Mouse (Mus musculus) CH12.LX (cell line): Measurements from ENCODE around the gene Tspan14. TPM values are rescaled to one million over a fixed set of nuclear protein-coding genes. Genes with fewer than 3 reads are reported as not detected.

Source experiments
- DNase-seq: peaks from one replicate; pipeline ENCODE4 v3.0.0-alpha.2; 2013; ENCODE audit errors: extremely low read depth
- H3K27ac ChIP-seq: 2 replicates; pipeline ENCODE4 v1.5.1; 2012; ENCODE audit warnings: low read depth, mild to moderate bottlenecking, control low read depth, moderate library complexity; ENCODE audit not compliant: insufficient read depth
- H3K27me3 ChIP-seq: replicated peaks from 2 replicates; pipeline ENCODE3; 2012; ENCODE audit warnings: inconsistent platforms
- H3K36me3 ChIP-seq, 2 experiments: replicated peaks in 1 of 2; 2 replicates each; pipeline versions ENCODE3 to v1.6.1; 2012; ENCODE audit warnings: inconsistent platforms in 1 of 2, low read length in 1 of 2, mild to moderate bottlenecking in 1 of 2, mixed read lengths in 1 of 2, moderate library complexity in 1 of 2; ENCODE audit not compliant: control insufficient read depth in 1 of 2, insufficient read depth in 1 of 2
- H3K4me1 ChIP-seq, 2 experiments: 2 replicates each; pipeline ENCODE4 v1.6.1; 2012; ENCODE audit warnings: inconsistent platforms in 1 of 2, moderate library complexity in 1 of 2; ENCODE audit not compliant: insufficient read depth in 2 of 2, control insufficient read depth in 1 of 2
- H3K4me2 ChIP-seq: 2 replicates; pipeline ENCODE4 v1.6.1; 2012; ENCODE audit warnings: low read depth, mild to moderate bottlenecking, control low read depth; ENCODE audit not compliant: poor library complexity, insufficient read depth, severe bottlenecking
- H3K4me3 ChIP-seq, 3 experiments: fragments of 150-350 bp in 1 of 3; sonication (generic) in 1 of 3; replicated peaks in 1 of 3; 2 replicates each; pipeline versions ENCODE3 to v1.5.1; 2011 to 2012; ENCODE audit warnings: low read depth in 2 of 3, low read length in 2 of 3, mild to moderate bottlenecking in 2 of 3, moderate library complexity in 2 of 3, control low read depth in 1 of 3, improper control_type of control experiment in 1 of 3, inconsistent platforms in 1 of 3, mixed read lengths in 1 of 3; ENCODE audit not compliant: poor library complexity in 1 of 3
- H3K79me2 ChIP-seq: replicated peaks from 2 replicates; pipeline ENCODE4 v1.6.1; 2012; ENCODE audit warnings: mild to moderate bottlenecking, moderate library complexity; ENCODE audit not compliant: control insufficient read depth, poor library complexity, insufficient read depth, severe bottlenecking; ENCODE audit errors: extremely low read depth
- H3K9ac ChIP-seq: 2 replicates; pipeline ENCODE4 v1.6.1; 2012; ENCODE audit warnings: low read depth, mild to moderate bottlenecking, control low read depth, moderate library complexity; ENCODE audit not compliant: insufficient read depth
- H3K9me3 ChIP-seq: replicated peaks from 2 replicates; pipeline ENCODE3; 2012; ENCODE audit warnings: low read length, inconsistent platforms, mixed read lengths
- BHLHE40 ChIP-seq: IDR thresholded peaks from 2 replicates; pipeline ENCODE4 v1.6.1; 2011; ENCODE audit warnings: mild to moderate bottlenecking, low read depth, low read length, improper control_type of control experiment
- CTCF ChIP-seq, 2 experiments: IDR thresholded peaks in 1 of 2; conservative IDR thresholded peaks in 1 of 2; 2 replicates each; pipeline ENCODE4 v1.5.1; 2011 to 2012; ENCODE audit warnings: low read depth in 2 of 2, low read length in 2 of 2, improper control_type of control experiment in 1 of 2, inconsistent platforms in 1 of 2, mild to moderate bottlenecking in 1 of 2, moderate library complexity in 1 of 2
- ELF1 ChIP-seq: IDR thresholded peaks from 2 replicates; pipeline ENCODE4 v1.6.1; 2014; ENCODE audit warnings: low read depth, mild to moderate bottlenecking, inconsistent platforms, low read length, improper control_type of control experiment
- EP300 ChIP-seq: IDR thresholded peaks from 2 replicates; pipeline ENCODE4 v1.6.1; 2011; ENCODE audit warnings: low read length, improper control_type of control experiment
- GABPA ChIP-seq: IDR thresholded peaks from 2 replicates; pipeline ENCODE4 v1.6.1; 2012; ENCODE audit warnings: low read depth, low read length, improper control_type of control experiment, inconsistent platforms; ENCODE audit not compliant: insufficient replicate concordance
- HCFC1 ChIP-seq: IDR thresholded peaks from 2 replicates; pipeline ENCODE4 v1.6.1; 2012; ENCODE audit warnings: low read depth, mild to moderate bottlenecking, inconsistent platforms, low read length, improper control_type of control experiment
- JUN ChIP-seq: IDR thresholded peaks from 2 replicates; pipeline ENCODE4 v1.6.1; 2011; ENCODE audit warnings: low read depth, mild to moderate bottlenecking, low read length, improper control_type of control experiment, moderate library complexity; ENCODE audit not compliant: insufficient read depth
- KAT2A ChIP-seq: IDR thresholded peaks from 2 replicates; pipeline ENCODE4 v1.6.1; 2012; ENCODE audit warnings: low read length, improper control_type of control experiment, inconsistent platforms; ENCODE audit not compliant: insufficient replicate concordance
- MAX ChIP-seq: IDR thresholded peaks from 2 replicates; pipeline ENCODE4 v1.6.1; 2011; ENCODE audit warnings: low read length, improper control_type of control experiment
- MXI1 ChIP-seq: IDR thresholded peaks from 2 replicates; pipeline ENCODE4 v1.6.1; 2011; ENCODE audit warnings: mild to moderate bottlenecking, low read depth, low read length, improper control_type of control experiment
- PAX5 ChIP-seq: IDR thresholded peaks from 2 replicates; pipeline ENCODE4 v1.6.1; 2012; ENCODE audit warnings: low read length, inconsistent platforms, mixed read lengths
- POLR2AphosphoS2 ChIP-seq: IDR thresholded peaks from 2 replicates; pipeline ENCODE4 v1.6.1; 2011; ENCODE audit warnings: low read depth, low read length, improper control_type of control experiment
- RAD21 ChIP-seq: IDR thresholded peaks from 2 replicates; pipeline ENCODE4 v1.6.1; 2011; ENCODE audit warnings: low read depth, mild to moderate bottlenecking, low read length, improper control_type of control experiment, moderate library complexity
- TCF12 ChIP-seq: IDR thresholded peaks from 2 replicates; pipeline ENCODE4 v1.6.1; 2014; ENCODE audit warnings: low read depth, mild to moderate bottlenecking, inconsistent platforms, low read length, improper control_type of control experiment
- USF1 ChIP-seq: IDR thresholded peaks from 2 replicates; pipeline ENCODE4 v1.6.1; 2014; ENCODE audit warnings: low read depth, mild to moderate bottlenecking, inconsistent platforms, low read length, improper control_type of control experiment
- ZC3H11A ChIP-seq: IDR thresholded peaks from 2 replicates; pipeline ENCODE4 v1.6.1; 2012; ENCODE audit warnings: low read depth, mild to moderate bottlenecking, inconsistent platforms, low read length, improper control_type of control experiment
- ZNF384 ChIP-seq: IDR thresholded peaks from 2 replicates; pipeline ENCODE4 v1.6.1; 2012; ENCODE audit warnings: low read depth, low read length, improper control_type of control experiment, inconsistent platforms
- dilution Hi-C: fragments of 300-500 bp; cut with MboI; formaldehyde crosslinking; loops from 2 replicates; pipeline ENCODE4 v1.14.3; 2020; ENCODE audit warnings: low sequenced_read_pairs; ENCODE audit not compliant: extremely low pct_unique_long_range_greater_than_20kb, extremely low pct_ligation_motif_present
- in situ Hi-C: fragments of 300-500 bp; cut with MboI; formaldehyde crosslinking; loops from 3 replicates; pipeline ENCODE4 v1.14.3; 2019; ENCODE audit warnings: low sequenced_read_pairs, low pct_ligation_motif_present, low pct_unique_long_range_greater_than_20kb, mixed read lengths
- polyA plus RNA-seq: library from polyadenylated mRNA; unstranded; fragments of >175 nt; gene quantifications from 2 replicates; pipeline ENCODE4 v1.2.1, GENCODE M21; 2012; ENCODE audit warnings: low read depth; ENCODE audit not compliant: insufficient read length
- total RNA-seq, 2 experiments: library from RNA; depleted of rRNA; stranded (reverse); fragments of 300-350 nt in 1 of 2; fragments of >200 nt in 1 of 2; gene quantifications; 2 replicates each; pipeline ENCODE4 v1.2.3; 2012 to 2014

The Tspan14 gene
- total and polyA plus RNA-seq, 3 experiments = 11.6 to 19.1 (median 14.9) TPM

DNA sequence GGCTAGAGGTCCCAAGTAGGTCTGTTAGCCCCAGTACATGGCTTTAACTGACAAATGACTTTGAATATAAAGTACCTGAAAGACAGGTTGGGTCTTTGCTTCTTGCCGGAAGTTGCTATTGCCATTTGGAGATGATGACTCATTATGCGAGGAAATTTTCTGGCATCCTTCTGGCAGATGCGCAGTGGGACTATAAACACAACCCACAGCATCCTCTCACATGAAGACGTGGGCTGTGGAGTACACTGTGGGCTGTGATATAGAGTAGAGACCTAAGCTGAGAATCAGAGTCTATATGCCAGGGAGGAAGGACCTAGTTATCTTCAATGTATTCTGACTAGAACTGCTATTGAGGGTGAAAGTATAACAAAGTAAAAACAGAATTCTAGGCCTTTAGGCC is 75.1 kb downstream of the Tspan14 start:
- dilution Hi-C loops = no loop called here
- Histone ChIP-seq H3K27me3 (peaks cover 2% of the 10 kb centered on the region), H3K9me3 (no peaks in the 10 kb centered on the region), H3K4me1 (peaks cover 0 to 14% of the 10 kb centered on the region in 2 experiments; a peak in 2 of 4 replicates), H3K27ac (no peak overlapping the region), H3K36me3 (no peaks in the 10 kb centered on the region), H3K79me2 (no peaks in the 10 kb centered on the region), H3K4me2 (no peak overlapping the region), H3K9ac (no peak overlapping the region), H3K4me3 (no peak overlapping the region)
- no peak for DNase-seq
- TF ChIP-seq EP300 (peak; percentile 9; the same call in 1 of the 2 replicates), MXI1 (no peak)
- in situ Hi-C loops = no loop called here

DNA sequence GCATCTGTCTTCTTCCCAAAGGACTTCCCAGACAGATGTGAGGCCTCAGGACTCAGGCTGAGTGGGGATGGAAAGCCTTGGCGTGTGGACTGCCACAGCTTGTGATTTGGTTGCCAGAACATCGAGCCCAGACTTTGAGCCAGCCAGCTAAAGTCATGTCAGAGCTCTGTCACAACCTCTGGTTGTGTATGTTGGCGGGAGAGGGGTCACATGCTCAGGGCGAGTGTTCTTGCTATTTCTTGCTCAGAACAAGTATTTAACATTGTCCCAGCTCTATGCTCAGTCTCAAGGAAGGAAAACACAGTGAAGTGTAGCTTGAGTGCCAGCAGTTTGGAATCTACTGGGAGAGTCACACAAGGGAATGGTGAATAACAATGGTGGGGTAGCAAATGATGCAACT is 76.9 kb downstream of the Tspan14 start:
- in situ Hi-C loops (no loop called here), dilution Hi-C loops (no loop called here)
- H3K9me3 ChIP-seq = no peaks in the 10 kb centered on the region
- no peak overlapping the region for H3K9ac ChIP-seq
- no peak overlapping the region for H3K4me3 ChIP-seq
- no peak overlapping the region for H3K27ac ChIP-seq
- peaks cover 0 to 14% of the 10 kb centered on the region in 2 experiments; a peak in 2 of 4 replicates for H3K4me1 ChIP-seq
- no peaks in the 10 kb centered on the region for H3K79me2 ChIP-seq
- no peaks in the 10 kb centered on the region for H3K36me3 ChIP-seq
- TF ChIP-seq POLR2AphosphoS2 = no peak
- TF ChIP-seq PAX5 = no peak
- no peak for TF ChIP-seq BHLHE40
- TF ChIP-seq ELF1 = no peak
- TF ChIP-seq USF1 = no peak
- TF ChIP-seq ZNF384 = no peak
- TF ChIP-seq ZC3H11A = no peak
- no peak for TF ChIP-seq GABPA
- no peak for DNase-seq
- no peak overlapping the region for H3K4me2 ChIP-seq
- no peaks in the 10 kb centered on the region for H3K27me3 ChIP-seq

DNA sequence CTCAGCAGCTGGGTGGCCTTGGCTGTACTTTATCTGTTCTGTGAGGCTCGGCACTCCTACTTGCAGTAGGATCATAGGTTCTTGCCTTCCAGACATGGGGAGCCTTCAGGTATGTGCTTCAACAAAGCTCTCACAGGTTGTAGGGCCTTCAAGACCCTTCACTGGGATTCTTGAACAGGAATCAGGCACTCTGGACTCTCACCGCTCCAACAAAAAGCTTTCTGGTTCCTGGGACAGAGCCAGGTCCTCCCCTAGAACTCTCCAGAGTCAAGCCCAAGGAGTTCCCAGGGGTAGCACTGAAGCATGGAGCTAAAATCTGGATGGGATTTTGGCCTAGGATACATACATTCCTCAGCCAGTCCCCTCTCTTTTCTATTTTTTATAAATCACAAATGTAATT is 77.4 kb downstream of the Tspan14 start:
- Histone ChIP-seq H3K27ac (no peak overlapping the region), H3K4me3 (no peak overlapping the region), H3K4me1 (peaks cover 0 to 10% of the 10 kb centered on the region in 2 experiments; a peak in 2 of 4 replicates), H3K4me2 (no peak overlapping the region), H3K27me3 (no peaks in the 10 kb centered on the region), H3K9me3 (no peaks in the 10 kb centered on the region), H3K36me3 (no peaks in the 10 kb centered on the region), H3K9ac (no peak overlapping the region), H3K79me2 (no peaks in the 10 kb centered on the region)
- no peak for TF ChIP-seq HCFC1
- no peak for TF ChIP-seq BHLHE40
- no peak for TF ChIP-seq JUN
- no peak for TF ChIP-seq CTCF (conservative IDR thresholded peaks at IDR 0.05 in 1 of 2, IDR thresholded peaks at IDR 0.05 in 1 of 2; ENCODE audit: low read depth in 2 of 2, low read length in 2 of 2)
- TF ChIP-seq RAD21 = no peak
- TF ChIP-seq KAT2A = no peak
- no peak for TF ChIP-seq TCF12
- TF ChIP-seq MAX = no peak
- DNase-seq = no peak
- dilution Hi-C loops = no loop called here
- in situ Hi-C loops = no loop called here
